Mouse (Mus musculus) heart, embryonic 14.5 days (tissue): Measurements from ENCODE around the gene Eif4e1b. TPM values are rescaled to one million over a fixed set of nuclear protein-coding genes. Genes with fewer than 3 reads are reported as not detected.
"Not testable (repeated sequence)": the region's sequence is repeated elsewhere in the genome, so short reads cannot be mapped to it uniquely, and the experiment has no call there.

Experiments
- ATAC-seq: fragments of 200-750 bp; cut with Nextera tagmentation; 2 replicates; pipeline ENCODE4 v1.8.0; 2017; ENCODE audit warnings: low read depth, moderate TSS enrichment; ENCODE audit not compliant: insufficient number of reproducible peaks, insufficient read depth, low FRiP score
- H3K27ac ChIP-seq, 2 experiments: fragments of 200-500 bp in 1 of 2; fragments of 300-500 bp in 1 of 2; sonication (generic) in 1 of 2; replicated peaks in 1 of 2; 2 replicates each; pipeline ENCODE4 v1.5.1; 2012 to 2014; ENCODE audit warnings: low read depth in 2 of 2, low read length in 2 of 2, control low read depth in 1 of 2, mild to moderate bottlenecking in 1 of 2, mixed read lengths in 1 of 2; ENCODE audit not compliant: control insufficient read depth in 1 of 2, insufficient read depth in 1 of 2
- H3K27me3 ChIP-seq: fragments of 300-500 bp; sonication (generic); 2 replicates; pipeline ENCODE4 v1.6.1; 2014; ENCODE audit warnings: mild to moderate bottlenecking, low read length, control low read depth; ENCODE audit not compliant: control insufficient read depth, insufficient read depth
- H3K36me3 ChIP-seq: fragments of 300-500 bp; sonication (generic); 2 replicates; pipeline ENCODE4 v1.6.1; 2014; ENCODE audit warnings: mild to moderate bottlenecking, control low read depth, low read length, mixed read lengths; ENCODE audit not compliant: control insufficient read depth, insufficient read depth
- H3K4me1 ChIP-seq, 2 experiments: fragments of 200-500 bp in 1 of 2; fragments of 300-500 bp in 1 of 2; sonication (generic) in 1 of 2; 2 replicates each; pipeline ENCODE4 v1.6.1; 2012 to 2014; ENCODE audit warnings: low read length in 2 of 2, control low read depth in 1 of 2, mixed read lengths in 1 of 2; ENCODE audit not compliant: control insufficient read depth in 2 of 2, insufficient read depth in 2 of 2
- H3K4me2 ChIP-seq: fragments of 300-500 bp; sonication (generic); 2 replicates; pipeline ENCODE4 v1.6.1; 2014; ENCODE audit warnings: mild to moderate bottlenecking, low read length
- H3K4me3 ChIP-seq, 2 experiments: fragments of 200-500 bp in 1 of 2; fragments of 300-500 bp in 1 of 2; sonication (generic) in 1 of 2; 2 replicates each; pipeline ENCODE4 v1.5.1; 2012 to 2014; ENCODE audit warnings: low read length in 2 of 2, mild to moderate bottlenecking in 2 of 2, control low read depth in 1 of 2, low read depth in 1 of 2, moderate library complexity in 1 of 2; ENCODE audit not compliant: control insufficient read depth in 1 of 2, insufficient read depth in 1 of 2
- H3K9ac ChIP-seq: fragments of 300-500 bp; sonication (generic); 2 replicates; pipeline ENCODE4 v1.6.1; 2014; ENCODE audit warnings: mild to moderate bottlenecking, low read length
- H3K9me3 ChIP-seq: fragments of 300-500 bp; sonication (generic); 2 replicates; pipeline ENCODE4 v1.6.1; 2016; ENCODE audit warnings: low read length, control low read depth; ENCODE audit not compliant: control insufficient read depth
- WGBS: fragments of 180-500 bp; shearing (Covaris S2); extraction: QIAGEN DNeasy Blood & Tissue Kit; methylation state at CpG from one replicate; pipeline ENCODE4 v1.1.7; 2014; 5-methylcytosine and 5-hydroxymethylcytosine counted together
- polyA plus RNA-seq: library from polyadenylated mRNA; unstranded; fragments of >200 nt; fragmentation: Nextera tagmentation; extraction: Ambion mirVana; gene quantifications from 2 replicates; pipeline ENCODE4 v1.2.1, GENCODE M21; 2014

Eif4e1b gene
- polyA plus RNA-seq, 1 experiment from 2014 or later, result not detected

DNA sequence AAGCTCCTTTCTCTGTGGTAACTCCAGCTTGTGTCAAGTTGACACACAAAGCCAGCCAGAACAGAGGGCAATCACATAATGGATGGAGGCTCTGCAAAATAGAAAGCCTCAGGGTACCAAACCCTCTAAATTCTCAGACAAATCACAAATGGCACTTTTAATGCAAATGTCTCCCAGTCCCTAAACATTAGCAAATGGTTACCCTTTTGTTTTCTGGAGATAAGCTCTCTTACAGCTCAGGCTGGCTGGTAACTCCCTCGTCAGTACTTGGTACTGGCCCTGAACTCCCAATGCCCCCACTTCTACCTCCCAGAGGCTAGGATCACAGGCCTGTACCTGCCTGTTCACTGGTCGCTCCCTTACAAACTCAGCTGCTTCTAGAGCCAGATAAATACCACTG lies 563 bp upstream of the Eif4e1b start:
- no peak overlapping the region for H3K4me2 ChIP-seq
- H3K9ac ChIP-seq, result no peak overlapping the region
- no peaks in the 10 kb centered on the region for H3K4me1 ChIP-seq
- no peak for ATAC-seq
- H3K4me3 ChIP-seq, result no peak overlapping the region
- no peak overlapping the region for H3K27ac ChIP-seq
- 55% methylated on average over 2 of the region's 2 CpGs for WGBS
- no peaks in the 10 kb centered on the region for H3K36me3 ChIP-seq
- no peaks in the 10 kb centered on the region for H3K9me3 ChIP-seq
- H3K27me3 ChIP-seq, result no peaks in the 10 kb centered on the region

DNA sequence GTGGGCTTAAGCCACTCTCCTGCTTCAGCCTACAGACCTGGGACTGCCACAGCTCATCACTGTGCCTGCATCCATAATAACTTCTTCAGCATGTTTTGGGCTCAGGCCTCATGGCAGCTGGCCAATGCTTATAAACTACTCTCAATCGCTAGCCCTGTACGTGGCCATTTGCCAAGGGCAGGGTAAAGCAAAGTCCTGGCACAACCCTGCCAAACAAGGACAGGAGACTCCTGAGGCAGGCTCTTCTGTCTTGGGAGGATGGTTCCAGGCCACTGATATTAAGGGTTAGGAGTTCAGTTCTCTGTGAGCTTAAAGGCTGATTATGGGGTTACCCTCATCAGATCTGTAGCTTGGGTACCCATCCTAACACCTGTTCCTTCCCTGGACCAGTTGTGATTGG lies 3.8 kb downstream of the Eif4e1b start:
- 56% methylated on average over 2 of the region's 2 CpGs for WGBS
- not testable (repeated sequence) for H3K9ac ChIP-seq, H3K4me2 ChIP-seq, ATAC-seq, H3K4me1 ChIP-seq, H3K36me3 ChIP-seq, H3K27ac ChIP-seq, H3K4me3 ChIP-seq, H3K9me3 ChIP-seq
- peaks cover 23% of the 10 kb centered on the region for H3K27me3 ChIP-seq

- Histone ChIP-seq H3K4me2 (peak within 1 kb of the TSS; percentile 95), H3K9ac (peak within 1 kb of the TSS; percentile 55), H3K27me3 (peaks cover 30% of the 10 kb centered on the region), H3K4me1 (peaks cover 0 to 10% of the 10 kb centered on the region in 2 experiments; a peak in 3 of 4 replicates), H3K4me3 (peak within 1 kb of the TSS; percentile 56), H3K9me3 (no peaks in the 10 kb centered on the region), H3K27ac (no peak within 1 kb of the TSS), H3K36me3 (no peaks in the 10 kb centered on the region)
- ATAC-seq, result peak; percentile 80
- WGBS, result 2% methylated on average over 44 of the region's 49 CpGs
These were observed 5.2 kb downstream of the Eif4e1b start, which contains the start of gene Tspan17 for GRCm38 (mm10) chr13:54788740-54789560. TSS of gene Tspan17 (plus strand) at chr13:54789377.

DNA sequence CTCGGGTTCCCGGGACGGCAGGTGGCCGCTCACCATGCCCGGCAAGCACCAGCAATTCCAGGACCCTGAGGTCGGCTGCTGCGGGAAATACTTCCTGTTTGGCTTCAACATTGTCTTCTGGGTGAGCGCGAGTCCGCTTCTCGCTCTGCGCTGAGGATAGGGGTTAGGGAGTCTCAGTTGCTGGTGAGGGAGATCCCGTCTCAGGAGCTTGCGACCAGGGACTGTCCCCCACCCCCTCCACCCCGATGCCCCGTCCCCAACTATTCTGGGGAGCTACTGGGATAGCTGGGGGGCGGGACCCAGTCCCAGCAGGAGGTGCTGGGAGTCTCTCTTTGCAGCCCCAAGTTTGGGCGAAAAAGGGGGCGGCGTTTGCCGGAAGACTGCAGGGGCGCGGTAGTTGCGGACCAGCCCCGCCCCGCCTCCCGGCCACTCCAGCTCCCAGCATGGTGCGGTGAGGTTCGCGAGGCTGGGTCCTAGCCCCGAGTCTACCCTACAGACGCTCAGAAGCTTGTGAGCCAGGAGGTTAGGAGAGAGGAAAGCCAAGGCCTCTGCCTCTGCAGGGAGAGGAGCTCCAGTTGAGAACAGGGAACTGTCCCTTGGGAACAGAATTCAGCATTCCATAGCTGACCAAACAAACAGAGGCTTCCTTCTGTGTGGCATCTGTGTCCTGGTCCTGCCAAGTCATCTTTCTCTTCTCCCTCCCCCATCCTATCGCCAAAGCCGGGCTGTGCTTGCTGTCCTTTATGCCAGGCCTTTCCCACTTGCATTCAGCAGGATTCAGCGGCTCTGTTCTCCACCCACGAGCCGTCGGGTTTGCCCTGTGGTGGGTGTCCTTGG lies 6.0 kb downstream of the Eif4e1b start:
- peaks cover 30% of the 10 kb centered on the region for H3K27me3 ChIP-seq

DNA sequence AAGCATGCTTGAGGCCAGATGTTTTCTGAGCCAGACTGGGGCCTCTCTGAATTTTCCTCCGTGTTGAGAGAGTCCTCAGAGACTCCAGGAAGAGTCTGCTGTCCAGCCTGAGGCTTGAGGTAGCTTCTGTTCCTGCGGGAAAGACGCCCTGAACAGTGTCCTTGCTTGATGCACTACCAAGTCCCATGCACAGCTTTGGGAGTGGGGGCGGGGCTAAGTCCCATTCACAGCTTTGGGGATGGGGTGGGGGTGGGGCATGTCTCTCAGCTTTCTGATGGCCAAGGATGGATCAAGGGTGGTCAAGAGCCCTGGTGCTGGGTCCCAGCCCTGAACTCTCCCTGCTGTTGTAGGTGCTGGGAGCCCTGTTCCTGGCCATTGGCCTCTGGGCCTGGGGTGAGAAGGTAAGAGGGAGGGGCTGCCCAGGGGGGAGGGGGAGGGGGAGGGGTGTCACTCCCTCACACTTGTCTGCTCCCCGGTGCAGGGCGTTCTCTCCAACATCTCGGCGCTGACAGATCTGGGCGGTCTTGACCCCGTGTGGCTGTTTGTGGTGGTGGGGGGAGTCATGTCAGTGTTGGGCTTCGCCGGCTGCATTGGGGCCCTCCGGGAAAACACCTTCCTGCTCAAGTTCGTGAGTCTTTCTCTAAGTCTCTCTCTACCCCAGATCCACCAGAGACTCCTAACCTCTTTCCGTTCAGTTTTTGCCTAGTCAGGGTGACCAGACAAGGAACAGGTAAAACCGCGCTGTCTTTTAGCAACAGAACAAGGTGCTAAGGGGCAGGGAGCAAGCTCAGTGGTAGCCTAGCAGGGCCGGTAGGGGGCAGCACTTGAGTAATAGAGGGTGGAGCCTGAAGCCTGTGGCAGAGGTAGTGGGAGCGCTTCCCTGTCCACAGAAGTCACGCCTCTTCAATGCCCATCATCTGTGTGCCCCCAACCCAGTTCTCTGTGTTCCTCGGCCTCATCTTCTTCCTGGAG lies 8.7 kb downstream of the Eif4e1b start:
- Histone ChIP-seq H3K27ac (no peak overlapping the region), H3K4me1 (peaks cover 0 to 10% of the 10 kb centered on the region in 2 experiments; a peak in 3 of 4 replicates), H3K36me3 (no peaks in the 10 kb centered on the region), H3K9ac (no peak overlapping the region), H3K4me2 (no peak overlapping the region), H3K4me3 (no peak overlapping the region), H3K27me3 (peaks cover 38% of the 10 kb centered on the region), H3K9me3 (no peaks in the 10 kb centered on the region)
- 15% methylated on average over 21 of the region's 21 CpGs for WGBS
- ATAC-seq, result no peak

More for the DNA sequence above, 6.0 kb downstream of the Eif4e1b start:
- Histone ChIP-seq H3K36me3 (no peaks in the 10 kb centered on the region), H3K9me3 (no peaks in the 10 kb centered on the region), H3K4me1 (peaks cover 0 to 10% of the 10 kb centered on the region in 2 experiments; a peak in 3 of 4 replicates), H3K27ac (no peak overlapping the region), H3K4me2 (peak overlapping the region; percentile 95), H3K4me3 (peak overlapping the region; percentile 56), H3K9ac (peak overlapping the region; percentile 55)
- whole genome bisulfite sequencing, result 2% methylated on average over 37 of the region's 38 CpGs
- ATAC-seq, result 0 out of 2 replicates have a peak, but pooled peaks have one; percentile 32

DNA sequence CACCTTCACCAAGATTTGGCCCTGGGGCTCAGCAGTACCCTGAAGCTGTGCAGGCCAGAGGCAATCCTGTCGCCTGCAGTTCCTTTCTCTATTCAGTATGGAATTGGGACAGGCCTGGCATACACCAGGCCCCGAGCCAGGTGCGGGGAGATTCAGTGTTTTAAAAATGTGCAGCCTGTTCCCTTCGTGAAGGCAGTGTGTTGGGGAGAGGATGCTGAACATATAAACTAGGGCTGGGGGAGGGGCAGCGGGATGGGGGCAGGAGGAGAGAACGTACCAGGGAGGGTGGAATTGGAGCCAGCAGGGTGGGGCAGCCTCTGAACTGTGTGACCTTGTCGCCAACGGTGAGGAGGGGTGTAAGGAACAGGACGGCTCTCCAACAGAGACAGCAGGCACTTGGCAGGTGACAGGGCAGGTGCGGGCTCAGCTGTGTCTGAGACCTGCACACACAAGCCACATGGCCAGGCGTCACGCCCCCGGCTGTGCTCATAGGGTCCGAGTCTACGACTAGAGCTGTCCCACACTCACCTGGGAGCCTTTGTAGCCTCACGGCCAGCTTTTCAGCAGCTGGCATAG lies 10.3 kb downstream of the Eif4e1b start:
- ATAC-seq, result no peak
- Histone ChIP-seq H3K4me2 (no peak overlapping the region), H3K27ac (no peak overlapping the region), H3K4me1 (peaks cover 0 to 9% of the 10 kb centered on the region in 2 experiments; a peak in 3 of 4 replicates), H3K27me3 (peaks cover 43% of the 10 kb centered on the region), H3K4me3 (no peak overlapping the region), H3K36me3 (no peaks in the 10 kb centered on the region), H3K9ac (no peak overlapping the region), H3K9me3 (no peaks in the 10 kb centered on the region)
- WGBS, result 75% methylated on average over 16 of the region's 16 CpGs
